Mouse (Mus musculus) forebrain, embryonic 15.5 days (tissue): ENCODE measurements around the gene Meis2. TPM values are rescaled to one million over a fixed set of nuclear protein-coding genes. Genes with fewer than 3 reads are reported as not detected.
A peak's percentile ranks its signal among the peaks of the same experiment; 100 is the strongest.

Source experiments
- ATAC-seq: fragments of 200-750 bp; cut with Nextera tagmentation; replicated peaks from 2 replicates; pipeline ENCODE4 v1.8.0; 2017; ENCODE audit warnings: mild to moderate bottlenecking, moderate TSS enrichment, moderate library complexity
- H3K27ac ChIP-seq: fragments of 300-500 bp; sonication (generic); replicated peaks from 2 replicates; pipeline ENCODE4 v1.5.1; 2015; ENCODE audit warnings: mild to moderate bottlenecking, inconsistent platforms
- H3K27me3 ChIP-seq: fragments of 300-500 bp; sonication (generic); 2 replicates; pipeline ENCODE4 v1.6.1; 2015; ENCODE audit warnings: inconsistent platforms
- H3K36me3 ChIP-seq: fragments of 300-500 bp; sonication (generic); 2 replicates; pipeline ENCODE4 v1.6.1; 2015; ENCODE audit warnings: mild to moderate bottlenecking, inconsistent platforms
- H3K4me1 ChIP-seq: fragments of 300-500 bp; sonication (generic); 2 replicates; pipeline ENCODE4 v1.6.1; 2015; ENCODE audit warnings: inconsistent platforms
- H3K4me2 ChIP-seq: fragments of 300-500 bp; sonication (generic); replicated peaks from 2 replicates; pipeline ENCODE4 v1.6.1; 2015; ENCODE audit warnings: mild to moderate bottlenecking, inconsistent platforms
- H3K4me3 ChIP-seq: fragments of 300-500 bp; sonication (generic); 2 replicates; pipeline ENCODE4 v1.5.1; 2015; ENCODE audit warnings: mild to moderate bottlenecking, inconsistent platforms
- H3K9ac ChIP-seq: fragments of 300-500 bp; sonication (generic); replicated peaks from 2 replicates; pipeline ENCODE4 v1.6.1; 2015; ENCODE audit warnings: mild to moderate bottlenecking, inconsistent platforms
- H3K9me3 ChIP-seq: fragments of 300-500 bp; sonication (generic); 2 replicates; pipeline ENCODE4 v1.6.1; 2016; ENCODE audit warnings: inconsistent platforms
- whole genome bisulfite sequencing: fragments of 180-500 bp; shearing (Covaris S2); methylation state at CpG from one replicate; pipeline ENCODE4 v1.1.7; 2015; ENCODE audit warnings: mixed read lengths; 5-methylcytosine and 5-hydroxymethylcytosine counted together
- polyA plus RNA-seq: library from polyadenylated mRNA; unstranded; fragments of >200 nt; fragmentation: Nextera tagmentation; extraction: Ambion mirVana; gene quantifications from 2 replicates; pipeline ENCODE4 v1.2.1, GENCODE M21; 2015

Meis2 gene
- polyA plus RNA-seq, 1 experiment from 2014 or later, result 155 TPM

DNA sequence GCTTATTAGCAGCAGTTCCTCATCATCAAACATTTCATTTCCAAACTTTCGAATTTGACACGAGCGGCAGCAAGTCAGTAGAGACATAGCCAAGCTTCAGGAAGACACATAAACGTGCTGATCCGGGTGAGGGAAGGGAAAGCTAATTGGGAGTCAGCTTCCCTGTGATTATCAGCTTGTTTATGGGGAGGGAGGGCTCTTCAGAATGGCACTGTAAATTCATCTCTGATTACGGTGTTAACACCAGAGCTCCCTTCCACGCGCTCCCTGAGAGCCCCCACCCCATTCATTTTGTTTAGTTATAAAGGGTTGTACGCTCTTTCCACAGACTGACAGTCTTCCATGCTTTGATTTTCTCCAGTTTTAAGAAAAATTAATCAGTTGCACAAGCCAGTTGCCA is 23.2 kb downstream of the Meis2 start:
- 0 out of 2 replicates have a peak overlapping the region, but pooled peaks have one; percentile 18 for H3K9ac ChIP-seq
- 18% methylated on average over 9 of the region's 9 CpGs for WGBS
- peak overlapping the region; percentile 9; the same call in 1 of the 2 replicates for H3K4me3 ChIP-seq
- ATAC-seq, result peak; percentile 62
- H3K27me3 ChIP-seq, result no peaks in the 10 kb centered on the region
- no peaks in the 10 kb centered on the region for H3K9me3 ChIP-seq
- peak overlapping the region; percentile 88 for H3K27ac ChIP-seq
- H3K4me1 ChIP-seq, result peaks cover 62% of the 10 kb centered on the region
- peaks cover 19% of the 10 kb centered on the region for H3K36me3 ChIP-seq
- peak overlapping the region; percentile 36 for H3K4me2 ChIP-seq

DNA sequence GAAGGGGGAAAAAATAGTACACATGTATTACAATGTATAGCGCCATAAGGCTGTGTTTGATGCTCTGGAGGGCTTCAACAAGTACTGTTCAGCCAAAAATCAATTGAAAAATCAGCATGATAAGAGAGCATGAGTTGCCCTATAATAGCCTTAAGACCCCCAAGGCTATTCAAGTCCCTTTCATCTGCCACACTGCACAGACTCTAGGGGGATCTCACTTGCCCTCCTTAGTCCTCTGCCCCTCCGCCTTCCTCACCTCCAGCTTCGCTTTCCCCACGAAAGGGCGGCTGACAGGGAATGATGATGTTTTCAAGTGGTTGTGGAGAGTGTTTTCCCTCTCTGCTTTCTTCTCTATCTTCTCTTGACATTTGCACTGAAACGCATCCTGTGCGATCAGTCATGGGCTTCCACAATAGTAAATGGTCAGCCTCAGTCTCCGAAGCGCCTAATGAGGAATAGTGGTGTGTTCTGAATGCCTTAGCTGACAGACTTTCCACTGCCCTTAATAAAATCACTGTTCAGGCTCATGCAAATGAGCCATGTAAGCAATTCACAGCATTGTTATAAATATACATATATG is 23.9 kb downstream of the Meis2 start:
- peaks cover 61% of the 10 kb centered on the region for H3K4me1 ChIP-seq
- H3K4me3 ChIP-seq, result peak overlapping the region; percentile 9; the same call in 1 of the 2 replicates
- H3K9ac ChIP-seq, result no peak overlapping the region; the same call in 1 of the 2 replicates
- no peaks in the 10 kb centered on the region for H3K9me3 ChIP-seq
- no peaks in the 10 kb centered on the region for H3K27me3 ChIP-seq
- peak overlapping the region; percentile 88 for H3K27ac ChIP-seq
- ATAC-seq, result no peak; the same call in 1 of the 2 replicates
- 48% methylated on average over 9 of the region's 9 CpGs for WGBS
- H3K4me2 ChIP-seq, result peak overlapping the region; percentile 36
- peaks cover 18% of the 10 kb centered on the region for H3K36me3 ChIP-seq

DNA sequence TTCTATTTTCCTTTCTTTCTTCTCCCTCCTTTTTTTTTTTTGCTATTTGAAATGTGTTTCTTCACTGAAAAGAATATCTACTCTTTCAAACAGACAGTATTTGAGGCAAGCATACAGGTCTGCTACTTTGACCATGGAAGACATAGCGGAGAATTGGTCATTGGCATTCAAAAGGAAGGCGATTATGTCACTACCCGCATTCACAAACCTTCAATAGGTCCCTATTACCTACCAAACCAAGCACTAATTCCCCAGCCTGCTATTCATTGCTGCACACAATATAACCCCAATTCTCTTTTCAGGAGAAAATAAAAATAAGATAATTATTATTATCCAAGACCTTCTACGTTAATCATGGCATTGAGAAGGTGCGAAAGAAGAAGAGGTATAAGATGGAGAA is 30.3 kb downstream of the Meis2 start:
- no peak overlapping the region for H3K4me3 ChIP-seq

DNA sequence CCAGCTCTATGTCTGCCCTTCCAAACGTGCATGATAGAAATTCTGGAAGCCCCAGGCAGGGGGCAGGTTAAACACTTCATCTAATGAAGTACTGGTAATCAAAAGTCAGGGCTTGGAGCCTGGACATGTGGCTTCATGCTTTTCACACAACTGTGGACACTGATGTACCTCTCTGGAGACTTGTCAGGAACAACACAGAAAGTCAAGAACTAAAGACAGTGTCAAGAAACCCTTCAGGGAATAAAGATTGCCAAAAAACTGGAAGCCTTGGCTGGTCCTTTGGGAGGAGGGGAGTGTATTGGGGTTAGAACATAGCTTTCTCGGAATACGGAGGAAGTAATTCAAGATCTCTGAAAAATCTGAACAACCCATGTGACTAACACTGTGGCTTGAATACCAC is 37.5 kb downstream of the Meis2 start:
- WGBS, result 54% methylated on average over 3 of the region's 3 CpGs
- H3K27ac ChIP-seq, result no peak overlapping the region; the same call in 1 of the 2 replicates
- ATAC-seq, result no peak
- peaks cover 28% of the 10 kb centered on the region for H3K36me3 ChIP-seq
- no peak overlapping the region for H3K4me3 ChIP-seq
- H3K9ac ChIP-seq, result no peak overlapping the region
- no peak overlapping the region for H3K4me2 ChIP-seq
- peaks cover 10% of the 10 kb centered on the region; the same call in 1 of the 2 replicates for H3K4me1 ChIP-seq
- no peaks in the 10 kb centered on the region for H3K9me3 ChIP-seq
- no peaks in the 10 kb centered on the region for H3K27me3 ChIP-seq

More for the DNA sequence above, 30.3 kb downstream of the Meis2 start:
- Histone ChIP-seq H3K27me3 (no peaks in the 10 kb centered on the region), H3K4me2 (no peak overlapping the region), H3K27ac (peak overlapping the region; percentile 9; the same call in 1 of the 2 replicates), H3K9ac (no peak overlapping the region), H3K4me1 (peaks cover 31% of the 10 kb centered on the region), H3K36me3 (peaks cover 24% of the 10 kb centered on the region), H3K9me3 (no peaks in the 10 kb centered on the region)
- 19% methylated on average over 5 of the region's 5 CpGs for WGBS
- no peak for ATAC-seq

DNA sequence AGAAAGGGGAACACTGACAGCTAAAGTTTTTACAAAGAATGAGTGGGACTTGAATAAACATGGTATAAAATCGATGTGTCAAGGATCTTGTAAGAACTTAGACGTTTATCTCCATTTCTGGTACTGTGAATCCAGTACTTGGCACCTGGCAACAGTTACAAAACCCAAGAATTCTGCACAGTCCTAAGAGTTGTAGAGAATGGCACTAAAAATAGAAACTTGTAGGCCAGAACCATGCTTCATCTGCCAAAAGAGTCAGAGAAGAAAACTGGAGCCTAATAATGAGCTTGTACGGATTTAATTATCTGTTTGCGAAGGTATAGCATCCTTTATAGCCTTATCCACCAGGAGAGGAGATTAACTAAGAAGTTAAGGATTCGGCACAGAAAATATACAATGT is 42.8 kb downstream of the Meis2 start:
- no peak overlapping the region for H3K9ac ChIP-seq
- H3K4me3 ChIP-seq, result no peak overlapping the region
- H3K36me3 ChIP-seq, result peaks cover 19% of the 10 kb centered on the region
- peaks cover 57% of the 10 kb centered on the region for H3K4me1 ChIP-seq
- H3K27ac ChIP-seq, result no peak overlapping the region
- ATAC-seq, result no peak
- H3K27me3 ChIP-seq, result no peaks in the 10 kb centered on the region
- no peak overlapping the region for H3K4me2 ChIP-seq
- H3K9me3 ChIP-seq, result no peaks in the 10 kb centered on the region
- WGBS, result 67% methylated on average over 5 of the region's 5 CpGs

DNA sequence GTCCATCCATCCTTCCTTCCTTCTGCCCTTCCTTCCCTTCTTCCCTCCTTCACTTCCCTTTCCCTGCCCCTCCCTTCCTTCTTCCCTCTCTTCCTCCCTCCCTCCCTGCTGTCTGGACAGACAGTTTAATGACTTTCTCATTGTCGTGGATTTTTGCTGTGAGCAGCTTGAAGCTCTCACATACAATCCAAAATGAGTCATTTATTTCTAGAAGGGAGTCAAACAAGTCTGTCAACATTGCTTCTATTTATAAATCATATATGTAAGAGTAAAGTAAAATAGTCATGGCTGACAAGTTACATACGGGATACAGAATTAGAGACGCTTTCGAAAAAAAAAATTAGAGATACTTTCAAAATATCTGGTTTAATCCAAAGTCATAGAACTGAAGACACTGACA is 43.7 kb downstream of the Meis2 start:
- ATAC-seq, result no peak
- Histone ChIP-seq H3K4me2 (no peak overlapping the region), H3K4me3 (no peak overlapping the region), H3K9me3 (no peaks in the 10 kb centered on the region), H3K4me1 (peaks cover 65% of the 10 kb centered on the region), H3K27ac (peak overlapping the region; percentile 88; the same call in 1 of the 2 replicates), H3K36me3 (peaks cover 14% of the 10 kb centered on the region), H3K9ac (no peak overlapping the region), H3K27me3 (no peaks in the 10 kb centered on the region)
- 61% methylated on average over 4 of the region's 4 CpGs for WGBS

DNA sequence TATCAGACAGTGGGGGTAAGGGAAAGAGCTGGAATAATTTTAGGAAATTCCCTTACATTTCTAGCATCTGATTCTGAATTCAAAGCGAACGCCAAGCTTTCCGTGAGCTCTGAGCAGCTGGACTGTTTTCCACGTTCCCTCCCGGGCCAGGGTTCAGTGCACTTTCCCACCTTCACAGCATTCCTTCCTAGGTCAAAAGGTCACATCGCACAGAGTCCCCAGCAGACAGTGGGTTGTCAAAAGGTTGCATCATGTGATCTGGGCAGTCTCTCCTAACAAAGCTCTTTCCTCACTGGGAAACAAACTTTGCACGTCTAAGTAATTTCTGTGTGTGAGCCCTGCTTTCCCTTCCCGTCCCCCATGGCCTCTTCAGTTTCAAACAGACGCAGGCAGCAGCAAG is 44.6 kb downstream of the Meis2 start:
- Histone ChIP-seq H3K27ac (peak overlapping the region; percentile 88), H3K4me3 (no peak overlapping the region), H3K27me3 (no peaks in the 10 kb centered on the region), H3K9me3 (no peaks in the 10 kb centered on the region), H3K4me1 (peaks cover 65% of the 10 kb centered on the region), H3K4me2 (peak overlapping the region; percentile 30), H3K9ac (peak overlapping the region; percentile 31), H3K36me3 (peaks cover 7% of the 10 kb centered on the region; the same call in 1 of the 2 replicates)
- 5% methylated on average over 9 of the region's 9 CpGs for WGBS
- no peak for ATAC-seq

DNA sequence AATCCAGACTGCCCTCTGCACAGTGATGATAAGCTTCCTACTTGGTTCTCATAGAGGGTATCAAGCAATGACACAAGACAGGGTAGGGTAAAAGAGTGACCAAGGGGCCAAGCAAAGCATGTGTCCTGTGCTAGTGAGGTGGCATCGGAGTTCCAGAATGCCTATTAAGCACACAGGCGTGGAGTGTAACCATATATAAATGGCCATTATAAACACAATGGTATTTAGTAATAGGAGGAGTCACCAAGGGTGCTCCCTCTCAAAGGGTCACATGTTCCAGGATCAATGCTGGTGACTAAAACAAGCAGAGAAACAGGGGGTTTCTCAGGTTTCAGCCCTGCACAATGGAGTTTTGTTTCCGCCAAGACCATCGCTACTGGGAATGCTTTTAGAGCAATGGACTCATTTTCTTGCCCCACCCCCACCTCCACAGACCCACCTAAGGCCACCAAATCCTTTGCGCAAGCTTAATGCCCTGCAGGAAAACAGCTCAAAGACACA is 45.1 kb downstream of the Meis2 start:
- Histone ChIP-seq H3K4me3 (no peak overlapping the region), H3K27me3 (no peaks in the 10 kb centered on the region), H3K9me3 (no peaks in the 10 kb centered on the region), H3K4me2 (peak overlapping the region; percentile 30), H3K36me3 (peaks cover 7% of the 10 kb centered on the region; the same call in 1 of the 2 replicates), H3K4me1 (peaks cover 65% of the 10 kb centered on the region), H3K9ac (peak overlapping the region; percentile 31), H3K27ac (peak overlapping the region; percentile 88)
- ATAC-seq, result peak; percentile 51
- WGBS, result 5% methylated on average over 5 of the region's 5 CpGs

DNA sequence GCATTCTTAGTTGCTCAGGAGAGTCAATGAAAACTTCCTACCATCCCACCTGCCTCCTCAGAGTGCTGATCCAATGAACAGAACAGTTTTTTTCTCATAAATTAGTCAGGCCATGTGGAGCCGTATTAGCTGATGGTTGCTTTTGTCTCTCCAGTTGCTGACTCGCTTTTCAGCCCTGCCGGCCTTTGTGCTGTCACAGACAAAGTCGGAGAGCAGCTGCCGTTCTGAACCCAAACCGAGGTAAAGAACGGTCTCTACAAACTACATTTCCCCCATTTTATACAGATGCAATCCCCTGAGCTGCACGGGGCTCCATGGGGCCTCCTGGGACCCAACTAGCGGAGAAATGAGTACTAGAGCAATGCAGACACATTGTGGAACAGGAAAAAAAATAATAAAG is 45.7 kb downstream of the Meis2 start:
- Histone ChIP-seq H3K36me3 (peaks cover 3% of the 10 kb centered on the region; the same call in 1 of the 2 replicates), H3K27me3 (no peaks in the 10 kb centered on the region), H3K4me3 (0 out of 2 replicates have a peak overlapping the region, but pooled peaks have one; percentile 10), H3K9ac (peak overlapping the region; percentile 31), H3K4me1 (peaks cover 62% of the 10 kb centered on the region), H3K27ac (peak overlapping the region; percentile 88), H3K4me2 (peak overlapping the region; percentile 30), H3K9me3 (no peaks in the 10 kb centered on the region)
- peak; percentile 55 for ATAC-seq
- 3% methylated on average over 9 of the region's 9 CpGs for WGBS

DNA sequence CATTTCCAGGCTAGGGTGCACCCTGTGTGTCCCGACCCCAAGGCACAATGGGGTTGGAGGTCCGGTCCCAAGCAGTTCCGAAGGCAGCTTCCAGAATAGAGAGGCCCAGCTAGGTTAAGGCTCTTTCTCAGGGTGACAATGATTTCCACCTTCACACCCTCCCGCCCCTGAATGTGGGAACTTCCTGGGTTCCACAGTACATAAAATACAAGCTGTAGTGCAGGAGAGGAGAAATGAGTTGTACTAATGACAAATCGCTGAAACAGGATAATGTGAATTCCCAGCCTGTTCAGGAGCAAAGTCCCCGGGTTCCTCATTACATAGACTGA is 46.2 kb downstream of the Meis2 start:
- Histone ChIP-seq H3K9ac (peak overlapping the region; percentile 23; the same call in 1 of the 2 replicates), H3K4me3 (no peak overlapping the region), H3K9me3 (no peaks in the 10 kb centered on the region), H3K27me3 (no peaks in the 10 kb centered on the region), H3K36me3 (peaks cover 2% of the 10 kb centered on the region; the same call in 1 of the 2 replicates), H3K4me1 (peaks cover 61% of the 10 kb centered on the region), H3K4me2 (peak overlapping the region; percentile 30), H3K27ac (peak overlapping the region; percentile 88)
- ATAC-seq, result peak; percentile 14
- WGBS, result 3% methylated on average over 6 of the region's 6 CpGs

DNA sequence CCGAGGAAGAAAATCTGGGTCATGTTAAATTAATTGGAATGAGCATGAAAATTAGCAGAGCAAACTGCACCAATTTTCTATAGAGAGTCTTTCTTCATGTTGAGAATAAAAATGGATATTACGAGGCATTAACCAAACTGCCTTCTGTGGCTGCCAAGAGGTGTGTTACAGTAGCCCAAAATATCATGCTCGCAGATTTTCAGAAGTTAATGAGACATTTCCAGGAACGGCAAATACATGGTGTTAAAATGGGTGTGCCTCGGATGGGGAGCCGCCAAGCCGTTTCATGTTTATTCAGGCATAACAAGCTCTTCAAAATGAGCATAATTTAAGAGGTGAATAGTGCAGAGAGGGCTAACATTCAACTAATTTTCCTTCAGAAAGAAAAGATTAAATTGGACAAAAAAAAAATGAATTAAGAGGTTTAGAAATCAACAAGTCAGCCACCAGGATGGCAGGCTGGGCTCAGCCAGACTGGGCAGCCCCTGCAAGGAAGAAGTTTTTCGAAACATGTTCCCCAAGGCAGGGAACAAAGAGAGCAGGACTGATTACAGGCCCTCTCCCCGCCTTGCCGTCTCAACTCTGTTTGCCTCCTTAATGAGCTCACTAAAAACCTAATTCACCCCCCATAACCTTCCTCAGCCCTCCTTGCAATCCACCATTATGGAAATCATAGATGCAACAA is 46.7 kb downstream of the Meis2 start:
- peak overlapping the region; percentile 23; the same call in 1 of the 2 replicates for H3K9ac ChIP-seq
- no peak overlapping the region for H3K4me3 ChIP-seq
- no peaks in the 10 kb centered on the region for H3K27me3 ChIP-seq
- peaks cover 57% of the 10 kb centered on the region for H3K4me1 ChIP-seq
- H3K36me3 ChIP-seq, result peaks cover 3% of the 10 kb centered on the region; the same call in 1 of the 2 replicates
- no peaks in the 10 kb centered on the region for H3K9me3 ChIP-seq
- peak; percentile 35 for ATAC-seq
- peak overlapping the region; percentile 88 for H3K27ac ChIP-seq
- 6% methylated on average over 10 of the region's 10 CpGs for WGBS
- H3K4me2 ChIP-seq, result peak overlapping the region; percentile 30

DNA sequence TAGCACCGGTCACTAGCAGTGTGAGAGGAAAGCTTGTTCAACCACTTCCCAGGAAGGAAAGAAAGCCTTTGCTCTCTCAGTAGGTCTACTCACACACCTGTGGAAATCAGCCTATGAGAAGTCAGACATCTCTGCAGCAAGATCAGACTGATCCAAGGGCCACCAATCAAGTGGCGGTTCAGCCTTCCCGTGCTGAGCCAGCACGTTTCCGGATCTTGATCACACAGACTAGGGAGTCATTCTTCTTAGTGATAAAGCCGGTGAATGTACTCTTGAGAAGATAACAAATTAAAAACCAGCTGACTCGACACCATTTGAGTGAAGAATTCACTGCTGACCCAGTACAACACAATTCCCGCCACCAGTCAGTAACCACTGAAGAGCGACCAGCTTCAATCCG is 50.1 kb downstream of the Meis2 start:
- no peak overlapping the region for H3K4me2 ChIP-seq
- H3K4me3 ChIP-seq, result no peak overlapping the region
- H3K9me3 ChIP-seq, result no peaks in the 10 kb centered on the region
- WGBS, result 79% methylated on average over 10 of the region's 10 CpGs
- 0 out of 2 replicates have a peak, but pooled peaks cover 3% of the 10 kb centered on the region for H3K36me3 ChIP-seq
- no peaks in the 10 kb centered on the region for H3K27me3 ChIP-seq
- H3K4me1 ChIP-seq, result peaks cover 40% of the 10 kb centered on the region
- no peak for ATAC-seq
- H3K9ac ChIP-seq, result no peak overlapping the region
- no peak overlapping the region for H3K27ac ChIP-seq
